Mouse (Mus musculus): ENCODE measurements around the gene Wasf3.
"Not testable (repeated sequence)": the region's sequence is repeated elsewhere in the genome, so short reads cannot be mapped to it uniquely, and the experiment has no call there.

The Wasf3 gene

GRCm38 (mm10) chr5:146442767-146443166, 58.0 kb downstream of the Wasf3 start:
- no peak for ATAC-seq (ENCODE audit: low TSS enrichment)

- no peak for ATAC-seq (ENCODE audit: low TSS enrichment)
These were observed 61.8 kb downstream of the Wasf3 start for GRCm38 (mm10) chr5:146446633-146447032.

- ATAC-seq (ENCODE audit: low TSS enrichment), result no peak
These were observed 66.9 kb downstream of the Wasf3 start for GRCm38 (mm10) chr5:146451592-146452254.

GRCm38 (mm10) chr5:146453556-146453955, 68.8 kb downstream of the Wasf3 start:
- ATAC-seq (ENCODE audit: low TSS enrichment), result peak; percentile 86

GRCm38 (mm10) chr5:146461612-146462011, 76.8 kb downstream of the Wasf3 start:
- no peak for ATAC-seq (ENCODE audit: low TSS enrichment)

GRCm38 (mm10) chr5:146466663-146467062, 81.9 kb downstream of the Wasf3 start:
- ATAC-seq (ENCODE audit: low TSS enrichment), result peak; percentile 58

GRCm38 (mm10) chr5:146468311-146468710, 83.5 kb downstream of the Wasf3 start:
- ATAC-seq (ENCODE audit: low TSS enrichment), result no peak

- no peak for ATAC-seq (ENCODE audit: low TSS enrichment)
These were observed 86.0 kb downstream of the Wasf3 start for GRCm38 (mm10) chr5:146470821-146471220.

GRCm38 (mm10) chr5:146471311-146471710, 86.5 kb downstream of the Wasf3 start:
- ATAC-seq (ENCODE audit: low TSS enrichment), result no peak

GRCm38 (mm10) chr5:146471821-146472220, 87.0 kb downstream of the Wasf3 start:
- ATAC-seq (ENCODE audit: low TSS enrichment), result peak; percentile 56

GRCm38 (mm10) chr5:146479564-146479963, 94.8 kb downstream of the Wasf3 start:
- not testable (repeated sequence) for ATAC-seq (ENCODE audit: low TSS enrichment)

GRCm38 (mm10) chr5:146481665-146482064, 96.9 kb downstream of the Wasf3 start, which contains the start of gene Gm6408:
Gm6408 (plus strand) TSS chr5:146481965.
- ATAC-seq (ENCODE audit: low TSS enrichment), result not testable (repeated sequence)

- not testable (repeated sequence) for ATAC-seq (ENCODE audit: low TSS enrichment)
These were observed 104.2 kb downstream of the Wasf3 start for GRCm38 (mm10) chr5:146488959-146489358.

- not testable (repeated sequence) for ATAC-seq (ENCODE audit: low TSS enrichment)
These were observed 106.3 kb downstream of the Wasf3 start, which contains the start of gene Gm6370 for GRCm38 (mm10) chr5:146491063-146491462. Gm6370 (plus strand) TSS chr5:146491363.

GRCm38 (mm10) chr5:146502099-146502498, 117.3 kb downstream of the Wasf3 start, which contains the start of gene 4930449I24Rik:
4930449I24Rik (plus strand) TSS chr5:146502399.
- not testable (repeated sequence) for ATAC-seq (ENCODE audit: low TSS enrichment)

GRCm38 (mm10) chr5:146513823-146514222, 129.0 kb downstream of the Wasf3 start, which contains the start of gene Gm3402:
Gm3402 (plus strand) TSS chr5:146514123.
- ATAC-seq (ENCODE audit: low TSS enrichment), result not testable (repeated sequence)
